Mouse (Mus musculus): ENCODE data around the gene Zfp57. TPM values are rescaled to one million over a fixed set of nuclear protein-coding genes. Genes with fewer than 3 reads are reported as not detected.

Gene Zfp57
- polyA plus RNA-seq (2016; fragmentation: Nextera tagmentation; extraction: Ambion mirVana): 65.9 and 84.5 TPM in 2 replicates

- DNase-seq (ENCODE audit: low spot score): no peak
- WGBS: 89% methylated on average over 7 of the region's 7 CpGs
- Histone ChIP-seq H3K9me3 (no peaks in the 10 kb centered on the region), H3K27ac (peak within 1 kb of the TSS; percentile 96), H3K4me1 (peaks cover 3% of the 10 kb centered on the region), H3K27me3 (ENCODE audit: insufficient read depth, poor library complexity, severe bottlenecking) (no peaks in the 10 kb centered on the region), H3K36me3 (peaks cover 14% of the 10 kb centered on the region), H3K4me3 (peak within 1 kb of the TSS; percentile 84)
Measured at GRCm38 (mm10) chr17:37000863-37001262, at the start of gene Zfp57. Zfp57 (plus strand) TSS chr17:37001163.

- Histone ChIP-seq H3K27ac (no peak overlapping the region), H3K4me1 (peaks cover 13% of the 10 kb centered on the region; the same call in 1 of the 2 replicates), H3K27me3 (ENCODE audit: insufficient read depth, poor library complexity, severe bottlenecking) (0 out of 2 replicates have a peak, but pooled peaks cover 7% of the 10 kb centered on the region), H3K4me3 (no peak overlapping the region), H3K9me3 (no peaks in the 10 kb centered on the region), H3K36me3 (peaks cover 31% of the 10 kb centered on the region)
- 85% methylated on average over 2 of the region's 2 CpGs for WGBS
- no peak for DNase-seq (ENCODE audit: low spot score)
Measured at GRCm38 (mm10) chr17:36952631-36953030, 48.3 kb upstream of the Zfp57 start.

GRCm38 (mm10) chr17:36953062-36953461 lies 47.9 kb upstream of the Zfp57 start:
- Histone ChIP-seq H3K4me1 (peaks cover 16% of the 10 kb centered on the region; the same call in 1 of the 2 replicates), H3K27me3 (ENCODE audit: insufficient read depth, poor library complexity, severe bottlenecking) (0 out of 2 replicates have a peak, but pooled peaks cover 4% of the 10 kb centered on the region), H3K9me3 (no peaks in the 10 kb centered on the region), H3K4me3 (no peak overlapping the region), H3K27ac (no peak overlapping the region), H3K36me3 (peaks cover 31% of the 10 kb centered on the region)
- 92% methylated on average over 1 of the region's 1 CpGs for WGBS
- DNase-seq (ENCODE audit: low spot score): no peak

GRCm38 (mm10) chr17:36957999-36958743 lies 42.8 kb upstream of the Zfp57 start, which contains the start of the genes Znrd1 and Znrd1as:
Znrd1 (minus strand) TSS chr17:36958559.
Znrd1as (plus strand) TSS chr17:36958592.
- peak within 1 kb of the TSS; percentile 84 for H3K4me3 ChIP-seq
- peak; percentile 98 for DNase-seq (ENCODE audit: low spot score)
- WGBS: under 1% methylated on average over 46 of the region's 46 CpGs
- H3K27me3 ChIP-seq (ENCODE audit: insufficient read depth, poor library complexity, severe bottlenecking): no peaks in the 10 kb centered on the region
- H3K9me3 ChIP-seq: no peaks in the 10 kb centered on the region
- peaks cover 17% of the 10 kb centered on the region; the same call in 1 of the 2 replicates for H3K36me3 ChIP-seq
- peak within 1 kb of the TSS; percentile 91 for H3K27ac ChIP-seq
- peaks cover 14% of the 10 kb centered on the region; the same call in 1 of the 2 replicates for H3K4me1 ChIP-seq

- H3K4me1 ChIP-seq: peaks cover 14% of the 10 kb centered on the region; the same call in 1 of the 2 replicates
- WGBS: 10% methylated on average over 12 of the region's 12 CpGs
- H3K4me3 ChIP-seq: peak overlapping the region; percentile 84
- peaks cover 17% of the 10 kb centered on the region; the same call in 1 of the 2 replicates for H3K36me3 ChIP-seq
- H3K27me3 ChIP-seq (ENCODE audit: insufficient read depth, poor library complexity, severe bottlenecking): no peaks in the 10 kb centered on the region
- no peak for DNase-seq (ENCODE audit: low spot score)
- H3K27ac ChIP-seq: peak overlapping the region; percentile 91
- H3K9me3 ChIP-seq: no peaks in the 10 kb centered on the region
Measured at GRCm38 (mm10) chr17:36958884-36959283, 42.1 kb upstream of the Zfp57 start.

- peaks cover 7% of the 10 kb centered on the region; the same call in 1 of the 2 replicates for H3K36me3 ChIP-seq
- no peaks in the 10 kb centered on the region for H3K27me3 ChIP-seq (ENCODE audit: insufficient read depth, poor library complexity, severe bottlenecking)
- no peak for DNase-seq (ENCODE audit: low spot score)
- H3K9me3 ChIP-seq: no peaks in the 10 kb centered on the region
- peaks cover 14% of the 10 kb centered on the region; the same call in 1 of the 2 replicates for H3K4me1 ChIP-seq
- no peak overlapping the region for H3K27ac ChIP-seq
- no peak overlapping the region for H3K4me3 ChIP-seq
- WGBS: 72% methylated on average over 1 of the region's 1 CpGs
Measured at GRCm38 (mm10) chr17:36961125-36961524, 39.8 kb upstream of the Zfp57 start.

- Histone ChIP-seq H3K27ac (no peak overlapping the region), H3K4me1 (no peaks in the 10 kb centered on the region), H3K27me3 (ENCODE audit: insufficient read depth, poor library complexity, severe bottlenecking) (no peaks in the 10 kb centered on the region), H3K36me3 (no peaks in the 10 kb centered on the region), H3K4me3 (no peak overlapping the region), H3K9me3 (no peaks in the 10 kb centered on the region)
- DNase-seq (ENCODE audit: low spot score): no peak
- 80% methylated on average over 1 of the region's 1 CpGs for WGBS
Measured at GRCm38 (mm10) chr17:36966875-36967274, 34.1 kb upstream of the Zfp57 start.

GRCm38 (mm10) chr17:36970316-36970890 lies 30.6 kb upstream of the Zfp57 start:
- Histone ChIP-seq H3K9me3 (no peaks in the 10 kb centered on the region), H3K4me1 (no peaks in the 10 kb centered on the region), H3K27me3 (ENCODE audit: insufficient read depth, poor library complexity, severe bottlenecking) (no peaks in the 10 kb centered on the region), H3K27ac (no peak overlapping the region), H3K36me3 (no peaks in the 10 kb centered on the region), H3K4me3 (no peak overlapping the region)
- 74% methylated on average over 14 of the region's 14 CpGs for WGBS
- DNase-seq (ENCODE audit: low spot score): no peak

GRCm38 (mm10) chr17:36971172-36971850 lies 29.7 kb upstream of the Zfp57 start:
- Histone ChIP-seq H3K4me3 (no peak overlapping the region), H3K4me1 (no peaks in the 10 kb centered on the region), H3K27me3 (ENCODE audit: insufficient read depth, poor library complexity, severe bottlenecking) (no peaks in the 10 kb centered on the region), H3K9me3 (no peaks in the 10 kb centered on the region), H3K36me3 (no peaks in the 10 kb centered on the region), H3K27ac (no peak overlapping the region)
- DNase-seq (ENCODE audit: low spot score): no peak
- WGBS: 83% methylated on average over 6 of the region's 6 CpGs

- no peak overlapping the region for H3K27ac ChIP-seq
- H3K36me3 ChIP-seq: no peaks in the 10 kb centered on the region
- H3K4me1 ChIP-seq: no peaks in the 10 kb centered on the region
- H3K4me3 ChIP-seq: no peak overlapping the region
- no peaks in the 10 kb centered on the region for H3K27me3 ChIP-seq (ENCODE audit: insufficient read depth, poor library complexity, severe bottlenecking)
- WGBS: 62% methylated on average over 3 of the region's 3 CpGs
- no peaks in the 10 kb centered on the region for H3K9me3 ChIP-seq
- DNase-seq (ENCODE audit: low spot score): no peak
Measured at GRCm38 (mm10) chr17:36972791-36973190, 28.2 kb upstream of the Zfp57 start.

- Histone ChIP-seq H3K9me3 (no peaks in the 10 kb centered on the region), H3K36me3 (no peaks in the 10 kb centered on the region), H3K27me3 (ENCODE audit: insufficient read depth, poor library complexity, severe bottlenecking) (no peaks in the 10 kb centered on the region), H3K4me1 (no peaks in the 10 kb centered on the region), H3K4me3 (no peak overlapping the region), H3K27ac (no peak overlapping the region)
- no peak for DNase-seq (ENCODE audit: low spot score)
- 76% methylated on average over 8 of the region's 8 CpGs for WGBS
Measured at GRCm38 (mm10) chr17:36973271-36973787, 27.6 kb upstream of the Zfp57 start.

- 8% methylated on average over 18 of the region's 18 CpGs for WGBS
- Histone ChIP-seq H3K9me3 (no peaks in the 10 kb centered on the region), H3K27ac (peak within 1 kb of the TSS; percentile 44), H3K36me3 (no peaks in the 10 kb centered on the region), H3K4me1 (peaks cover 12% of the 10 kb centered on the region), H3K4me3 (peak within 1 kb of the TSS; percentile 50), H3K27me3 (ENCODE audit: insufficient read depth, poor library complexity, severe bottlenecking) (no peaks in the 10 kb centered on the region; the same call in 1 of the 2 replicates)
- no peak for DNase-seq (ENCODE audit: low spot score)
Measured at GRCm38 (mm10) chr17:36981221-36981813, 19.6 kb upstream of the Zfp57 start, which contains the start of gene 2410137M14Rik. 2410137M14Rik (minus strand) TSS chr17:36981237.

All from heart, embryonic 10.5 days (tissue).